In the genomic region with DNA sequence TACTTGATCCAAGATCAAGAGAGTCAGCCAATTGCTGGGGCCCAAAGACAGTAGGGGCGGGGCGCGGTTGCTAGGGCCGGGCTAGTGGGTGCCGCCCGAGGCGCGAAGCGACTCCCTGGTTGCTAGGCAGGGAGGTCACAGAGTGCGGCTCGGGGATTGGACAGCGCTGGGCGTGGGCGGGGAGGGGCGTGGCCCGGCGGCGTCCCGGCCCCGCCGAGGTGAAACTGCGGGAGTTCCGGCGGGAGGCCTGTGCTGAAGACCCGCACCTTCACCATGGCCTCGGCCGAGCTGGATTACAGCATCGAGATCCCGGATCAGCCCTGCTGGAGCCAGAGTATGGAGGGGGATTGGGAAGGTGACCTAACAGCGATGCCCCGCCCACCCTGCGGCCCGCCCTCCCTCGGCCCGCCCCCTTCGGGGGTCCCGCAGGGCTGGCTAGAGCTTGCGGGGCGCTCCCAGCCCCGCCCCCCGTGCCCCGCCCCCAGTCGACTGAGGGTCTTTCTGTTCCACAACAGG, we compare ENCODE assay signal across 8 mouse cellular contexts. TPM values are rescaled to one million over a fixed set of nuclear protein-coding genes. Genes with fewer than 3 reads are reported as not detected.
A peak's percentile ranks its signal among the peaks of the same experiment; 100 is the strongest.
DNase-seq lines count a peak whose midpoint lies in the region; ATAC-seq and TF ChIP-seq lines count a peak whose summit lies in the region.

TSS of gene Tmem53 (plus strand) at position 151 of the 516 bp plus-strand sequence.
TSS of gene Armh1 (minus strand) at position 325 of the 516 bp plus-strand sequence.

- ATAC-seq in common myeloid progenitor, adult 5-6 weeks (replicated peaks; ENCODE audit: low read depth, poor library complexity, severe bottlenecking) = peak; percentile 93
- peak; percentile 97 for ATAC-seq in hindbrain, postnatal 0 days
- peak; percentile 100 for ATAC-seq in megakaryocyte-erythroid progenitor cell, adult 5-6 weeks (replicated peaks; ENCODE audit: low FRiP score, low TSS enrichment, poor library complexity, severe bottlenecking)

- peak within 1 kb of the TSS; percentile 84 for H3K27ac ChIP-seq in gastrocnemius, adult 2 months
- peak within 1 kb of the TSS; percentile 68 for H3K27ac ChIP-seq in hindbrain, postnatal 0 days

- no peaks in the 10 kb centered on the region for H3K9me3 ChIP-seq in hindbrain, postnatal 0 days (ENCODE audit: low read length)

- no peak for TF ChIP-seq CTCF in gastrocnemius, adult 2 months (IDR thresholded peaks at IDR 0.05)
- no peak for TF ChIP-seq CTCF in hindbrain, postnatal 0 days (IDR thresholded peaks at IDR 0.05; ENCODE audit: low read depth)

- peaks cover 12% of the 10 kb centered on the region; the same call in 1 of the 2 replicates for H3K4me1 ChIP-seq in hindbrain, postnatal 0 days (ENCODE audit: insufficient read depth, low read length)

- peak; percentile 91 for DNase-seq in adipocyte (ENCODE audit: low spot score)
- peak; percentile 95 for DNase-seq in gastrocnemius, adult 2 months
- peak; percentile 90 for DNase-seq in hindbrain, postnatal 0 days (ENCODE audit: low spot score)
- peak; percentile 64 to 93 for DNase-seq in left cerebral cortex, postnatal 10 days (ENCODE audit: extremely low spot score in 1 of 2, low spot score in 2 of 2)
- DNase-seq in right cerebral cortex, postnatal 14 days = peak; percentile 78
- DNase-seq in urinary bladder, postnatal 25 days (ENCODE audit: low spot score) = peak; percentile 87

- no peaks in the 10 kb centered on the region for H3K36me3 ChIP-seq in hindbrain, postnatal 0 days (ENCODE audit: insufficient read depth, low read length)

- H3K9ac ChIP-seq in hindbrain, postnatal 0 days (replicated peaks; ENCODE audit: low read length) = peak within 1 kb of the TSS; percentile 73

- H3K4me2 ChIP-seq in hindbrain, postnatal 0 days (ENCODE audit: low read depth, low read length) = peak within 1 kb of the TSS; percentile 76

- WGBS in hindbrain, postnatal 0 days = under 1% methylated on average over 38 of the region's 43 CpGs

- intact Hi-C loops in gastrocnemius, adult 2 months (cut with DNase I) = no loop called here
- intact Hi-C loops in left cerebral cortex, postnatal 10 days (cut with DNase I) = no loop called here

- no peaks in the 10 kb centered on the region for H3K27me3 ChIP-seq in hindbrain, postnatal 0 days (ENCODE audit: insufficient read depth, low read length)

- H3K4me3 ChIP-seq in gastrocnemius, adult 2 months = peak within 1 kb of the TSS; percentile 95
- H3K4me3 ChIP-seq in hindbrain, postnatal 0 days (ENCODE audit: low read length) = peak within 1 kb of the TSS; percentile 57

RNA-seq across cellular contexts. Expression of gene Tmem53, which starts in this region (rescaled TPM):
- not detected in 2 replicates for total RNA-seq in common myeloid progenitor, adult 5-6 weeks (2017)
- total RNA-seq in gastrocnemius, adult 2 months (2021) = 1 to 10 TPM; 2.7 to 6.6 TPM
- total RNA-seq in hindbrain, postnatal 0 days (2014; rRNA removed) = 7.5 and 16.5 TPM in 2 replicates
- 14.0 and 14.5 TPM in 2 replicates for polyA plus RNA-seq in hindbrain, postnatal 0 days (2015; fragmentation: Nextera tagmentation; extraction: Ambion mirVana)
- total RNA-seq in left cerebral cortex, postnatal 10 days (2021) = 1 to 10 TPM; 2.0 to 3.2 TPM
- total RNA-seq in megakaryocyte-erythroid progenitor cell, adult 5-6 weeks (2014; fragmentation: Nextera tagmentation) = not detected in 2 replicates
- not detected in 2 replicates for total RNA-seq in megakaryocyte-erythroid progenitor cell, adult 5-6 weeks (2017)

RNA-seq across cellular contexts. Expression of gene Armh1, which starts in this region (rescaled TPM):
- total RNA-seq in common myeloid progenitor, adult 5-6 weeks (2017) = not detected in 2 replicates
- total RNA-seq in gastrocnemius, adult 2 months (2021) = not detected
- total RNA-seq in hindbrain, postnatal 0 days (2014; rRNA removed) = 3.2 and 3.6 TPM in 2 replicates
- 2.6 and 3.0 TPM in 2 replicates for polyA plus RNA-seq in hindbrain, postnatal 0 days (2015; fragmentation: Nextera tagmentation; extraction: Ambion mirVana)
- 1 to 10 TPM in 1 of 2 experiments, under 1 TPM in 1; 0.81 to 1.8 TPM for total RNA-seq in left cerebral cortex, postnatal 10 days (2021)
- not detected in 2 replicates for total RNA-seq in megakaryocyte-erythroid progenitor cell, adult 5-6 weeks (2014; fragmentation: Nextera tagmentation)
- total RNA-seq in megakaryocyte-erythroid progenitor cell, adult 5-6 weeks (2017) = not detected in 2 replicates

Comparison
In these comparisons a context has a peak if more than half of its experiments do, and no peak if none do; other contexts are left out.
1. Peak in every context shown above with its lines: DNase-seq, ATAC-seq, H3K4me3 ChIP-seq and H3K27ac ChIP-seq.
2. Peak in ATAC-seq in common myeloid progenitor, adult 5-6 weeks; RNA of the genes that start here not detected or under 1 TPM.
3. Peak in ATAC-seq in megakaryocyte-erythroid progenitor cell, adult 5-6 weeks; RNA of the genes that start here not detected or under 1 TPM.